Comparison of ENCODE assay signal across 30 mouse cellular contexts in genomic region chr15:11357501-11357900, GRCm38 (mm10). TPM values are rescaled to one million over a fixed set of nuclear protein-coding genes. Genes with fewer than 3 reads are reported as not detected.
DNase-seq lines count a peak whose midpoint lies in the region; ATAC-seq and TF ChIP-seq lines count a peak whose summit lies in the region.
"Had no signal": no experiment of that assay in that cellular context is flagged by ENCODE, and none has a peak within 500 bp of the region (broad histone marks: within the 10 kb centered on the region; RNA-seq: fewer than 3 reads in every experiment).

No protein-coding gene starts in this region.

- H3K9me3 ChIP-seq in ES-E14 (ENCODE audit: control insufficient read depth, insufficient read depth, low read depth, low read length) = no peaks in the 10 kb centered on the region
- no peaks in the 10 kb centered on the region for H3K9me3 ChIP-seq in lung, postnatal 0 days (ENCODE audit: low read length)
- H3K9me3 ChIP-seq: embryonic facial prominence, embryonic 12.5 days; embryonic facial prominence, embryonic 15.5 days; forebrain, embryonic 12.5 days; forebrain, embryonic 15.5 days; G1E; heart, embryonic 12.5 days; heart, embryonic 15.5 days; hindbrain, embryonic 10.5 days had no signal

- in situ Hi-C loops in ES-E14 (cut with MboI; ENCODE audit: low sequenced_read_pairs in 2 of 2, unreplicated experiment in 2 of 2) = no loop called here

- no peaks in the 10 kb centered on the region for H3K36me3 ChIP-seq in ES-E14 (ENCODE audit: control insufficient read depth, insufficient read depth, low read length, poor library complexity, severe bottlenecking)
- no peaks in the 10 kb centered on the region for H3K36me3 ChIP-seq in lung, postnatal 0 days (ENCODE audit: insufficient read depth, low read length)
- H3K36me3 ChIP-seq: embryonic facial prominence, embryonic 12.5 days; embryonic facial prominence, embryonic 15.5 days; forebrain, embryonic 12.5 days; forebrain, embryonic 15.5 days; G1E; heart, embryonic 12.5 days; heart, embryonic 15.5 days; hindbrain, embryonic 10.5 days had no signal

- TF ChIP-seq CTCF in lung, postnatal 0 days (IDR thresholded peaks at IDR 0.05) = no peak

- TF ChIP-seq EP300 in lung, postnatal 0 days (IDR thresholded peaks at IDR 0.05) = no peak

- no peaks in the 10 kb centered on the region for H3K4me1 ChIP-seq in ES-E14 (ENCODE audit: control insufficient read depth in 2 of 2, insufficient read depth in 2 of 2, low read length in 2 of 2, poor library complexity in 1 of 2)
- H3K4me1 ChIP-seq in lung, postnatal 0 days (ENCODE audit: insufficient read depth, low read depth, low read length) = no peaks in the 10 kb centered on the region
- H3K4me1 ChIP-seq: embryonic facial prominence, embryonic 12.5 days; embryonic facial prominence, embryonic 15.5 days; forebrain, embryonic 12.5 days; forebrain, embryonic 15.5 days; heart, embryonic 12.5 days; heart, embryonic 15.5 days; hindbrain, embryonic 10.5 days had no signal

- H3K27me3 ChIP-seq in lung, postnatal 0 days (replicated peaks; ENCODE audit: insufficient read depth, low read length) = no peaks in the 10 kb centered on the region
- H3K27me3 ChIP-seq: embryonic facial prominence, embryonic 12.5 days; embryonic facial prominence, embryonic 15.5 days; forebrain, embryonic 12.5 days; forebrain, embryonic 15.5 days; heart, embryonic 12.5 days; heart, embryonic 15.5 days had no signal

- H3K9ac ChIP-seq in ES-E14 (ENCODE audit: insufficient read depth, low read depth, low read length, poor library complexity, severe bottlenecking) = no peak overlapping the region
- H3K9ac ChIP-seq in lung, postnatal 0 days (replicated peaks; ENCODE audit: low read depth) = no peak overlapping the region
- H3K9ac ChIP-seq: embryonic facial prominence, embryonic 12.5 days; embryonic facial prominence, embryonic 15.5 days; forebrain, embryonic 12.5 days; forebrain, embryonic 15.5 days; heart, embryonic 12.5 days; heart, embryonic 15.5 days; hindbrain, embryonic 14.5 days had no signal

- peak; percentile 11 to 37 for DNase-seq in kidney, adult 8-10 months
- DNase-seq in kidney, postnatal 4 days = no peak
- DNase-seq in ES-CJ7 (ENCODE audit: low read depth, low spot score) (peak; percentile 58), ES-E14 (ENCODE audit: low read depth, low spot score) (peak; percentile 26), WW6 (ENCODE audit: low read depth, low spot score) (peak; percentile 24)
- DNase-seq in lung, postnatal 0 days (ENCODE audit: low spot score) = no peak
- DNase-seq: adrenal gland, adult 2 months; adrenal gland, postnatal 14 days; cerebellum, adult 11 months; cerebellum, adult 2 months; cerebellum, adult 9-11 months; cerebellum, postnatal 25 days; gastrocnemius, postnatal 25 days; heart, adult 18-20 months; heart, postnatal 10 days; heart, postnatal 36 days had no signal

- H3K4me3 ChIP-seq in ES-E14 (ENCODE audit: insufficient read depth in 1 of 2, low read depth in 1 of 2, low read length in 2 of 2, poor library complexity in 1 of 2, severe bottlenecking in 1 of 2) = no peak overlapping the region
- H3K4me3 ChIP-seq in lung, postnatal 0 days (ENCODE audit: low read depth, low read length) = no peak overlapping the region
- H3K4me3 ChIP-seq: embryonic facial prominence, embryonic 12.5 days; embryonic facial prominence, embryonic 15.5 days; erythroblast, embryonic 14.5 days; forebrain, embryonic 12.5 days; forebrain, embryonic 15.5 days; heart, embryonic 12.5 days; heart, embryonic 15.5 days; hindbrain, embryonic 10.5 days had no signal

- WGBS in lung, postnatal 0 days = 97% methylated on average over 2 of the region's 2 CpGs

- no peak overlapping the region for H3K27ac ChIP-seq in ES-E14 (ENCODE audit: insufficient read depth, low read depth, low read length, poor library complexity, severe bottlenecking)
- no peak overlapping the region for H3K27ac ChIP-seq in lung, postnatal 0 days (ENCODE audit: low read length)
- H3K27ac ChIP-seq: embryonic facial prominence, embryonic 12.5 days; embryonic facial prominence, embryonic 15.5 days; forebrain, embryonic 12.5 days; forebrain, embryonic 15.5 days; heart, embryonic 15.5 days; hindbrain, embryonic 10.5 days; hindbrain, embryonic 14.5 days; hindbrain, postnatal 0 days had no signal

- ATAC-seq in lung, postnatal 0 days = no peak
- ATAC-seq in erythroblast, adult 5-6 weeks (replicated peaks; ENCODE audit: low FRiP score, poor library complexity, severe bottlenecking) = no peak
- ATAC-seq: CD4-positive, CD25-positive, alpha-beta regulatory T cell, adult 4 months; forebrain, embryonic 15.5 days; hindbrain, postnatal 0 days; inflammation-experienced regulatory T-cells, adult 6 months had no signal

- H3K4me2 ChIP-seq in lung, postnatal 0 days (replicated peaks; ENCODE audit: low read depth, low read length) = no peak overlapping the region
- H3K4me2 ChIP-seq: embryonic facial prominence, embryonic 12.5 days; embryonic facial prominence, embryonic 15.5 days; forebrain, embryonic 12.5 days; forebrain, embryonic 15.5 days; heart, embryonic 12.5 days; heart, embryonic 15.5 days; hindbrain, embryonic 14.5 days had no signal

TF ChIP-seq in ES-E14, 5 proteins besides CTCF, POLR2A, EP300 and RAD21:
- TF ChIP-seq ZNF384 (IDR thresholded peaks at IDR 0.05; ENCODE audit: low read depth, low read length) (no peak), HCFC1 (IDR thresholded peaks at IDR 0.05; ENCODE audit: borderline replicate concordance, insufficient read depth, low read length) (no peak), ZC3H11A (IDR thresholded peaks at IDR 0.05; ENCODE audit: borderline replicate concordance, low read depth, low read length) (no peak), MAFK (IDR thresholded peaks at IDR 0.05; ENCODE audit: insufficient read depth, low read depth, low read length) (no peak), CHD2 (IDR thresholded peaks at IDR 0.05; ENCODE audit: low read depth, low read length) (no peak)
TF ChIP-seq in ES-E14: peak in this region for 0.

RNA-seq across cellular contexts. Expression of gene Tars, which starts 42.0 kb away (rescaled TPM):
- total RNA-seq in ES-E14 (2012; rRNA removed) = 100 TPM in 2 replicates
- 23.0 and 25.1 TPM in 2 replicates for polyA plus RNA-seq in lung, postnatal 0 days (2015; fragmentation: Nextera tagmentation; extraction: Ambion mirVana)
- 7.5 and 8.2 TPM in 2 replicates for total RNA-seq in erythroblast, adult 5-6 weeks (2015; ENCODE audit: low replicate concordance)
- total RNA-seq in erythroblast, adult 5-6 weeks (2017; ENCODE audit: low replicate concordance) = 14.4 and 20.6 TPM in 2 replicates

Comparison
In these comparisons a context has a peak if more than half of its experiments do, and no peak if none do; other contexts are left out.
1. DNase-seq: peak in kidney, adult 8-10 months (2 of 2), ES-CJ7 (single experiment), ES-E14 (single experiment) and WW6 (single experiment); none in kidney, postnatal 4 days (0 of 2) and lung, postnatal 0 days (single experiment).